Mouse (Mus musculus) heart, adult 2 months (tissue): ENCODE measurements around the gene Prkcg. TPM values are rescaled to one million over a fixed set of nuclear protein-coding genes. Genes with fewer than 3 reads are reported as not detected.

Experiments
- DNase-seq, 2 experiments: peaks; one replicate each; pipeline ENCODE4 v3.0.0; 2021
- H3K27ac ChIP-seq: fragments of 200-600 bp; 2 replicates; pipeline ENCODE4 v1.8.1; 2022
- H3K27me3 ChIP-seq: fragments of 200-500 bp; 2 replicates; pipeline ENCODE4 v1.6.1; 2012; ENCODE audit warnings: mild to moderate bottlenecking, low read length, inconsistent platforms, mixed read lengths; ENCODE audit not compliant: control insufficient read depth, insufficient read depth
- H3K36me3 ChIP-seq: fragments of 200-500 bp; 2 replicates; pipeline ENCODE4 v1.6.1; 2012; ENCODE audit warnings: low read length, inconsistent platforms; ENCODE audit not compliant: control insufficient read depth, insufficient read depth
- H3K4me1 ChIP-seq: fragments of 200-500 bp; 2 replicates; pipeline ENCODE4 v1.6.1; 2011; ENCODE audit warnings: low read length; ENCODE audit not compliant: control insufficient read depth, insufficient read depth
- H3K4me3 ChIP-seq: fragments of 200-600 bp; 2 replicates; pipeline ENCODE4 v1.8.1; 2022
- H3K79me2 ChIP-seq: fragments of 200-500 bp; replicated peaks from 2 replicates; pipeline ENCODE4 v1.6.1; 2012; ENCODE audit warnings: mild to moderate bottlenecking, inconsistent platforms, low read length, moderate library complexity, mixed read lengths; ENCODE audit not compliant: control insufficient read depth, insufficient read depth
- H3K9ac ChIP-seq: fragments of 200-500 bp; 2 replicates; pipeline ENCODE4 v1.6.1; 2012; ENCODE audit warnings: low read depth, mild to moderate bottlenecking, control low read depth, inconsistent platforms, low read length, mixed read lengths
- CTCF ChIP-seq: fragments of 200-600 bp; IDR thresholded peaks from 2 replicates; pipeline ENCODE4 v1.8.1; 2022; ENCODE audit warnings: antibody characterized with exemption, mild to moderate bottlenecking, moderate library complexity
- EP300 ChIP-seq: fragments of 200-500 bp; IDR thresholded peaks from 2 replicates; pipeline ENCODE4 v1.6.1; 2011; ENCODE audit warnings: low read depth, low read length, control low read depth; ENCODE audit not compliant: insufficient read depth
- POLR2A ChIP-seq: fragments of 200-500 bp; IDR thresholded peaks from 2 replicates; pipeline ENCODE4 v1.6.1; 2011; ENCODE audit warnings: mild to moderate bottlenecking, low read depth, low read length, control low read depth; ENCODE audit not compliant: insufficient read depth
- WGBS: fragments of 180-500 bp; shearing (Covaris S2); methylation state at CpG from one replicate; pipeline ENCODE4 v1.1.7; 2018; 5-methylcytosine and 5-hydroxymethylcytosine counted together
- intact Hi-C: fragments of 180-260 bp; cut with DNase I; formaldehyde crosslinking; loops from one replicate; pipeline ENCODE4 v1.15.1; 2025
- polyA plus RNA-seq: library from polyadenylated mRNA; depleted of rRNA; stranded (reverse); fragments of >200 nt; gene quantifications from 2 replicates; pipeline ENCODE4 v1.2.3, GENCODE M21; 2012
- total RNA-seq, 2 experiments: library from RNA; stranded (reverse); gene quantifications; 2 replicates each; pipeline ENCODE4 v1.2.3; 2021

Prkcg gene
- total and polyA plus RNA-seq, 3 experiments, result 0.89 to 4.5 (median 3.0) TPM

DNA sequence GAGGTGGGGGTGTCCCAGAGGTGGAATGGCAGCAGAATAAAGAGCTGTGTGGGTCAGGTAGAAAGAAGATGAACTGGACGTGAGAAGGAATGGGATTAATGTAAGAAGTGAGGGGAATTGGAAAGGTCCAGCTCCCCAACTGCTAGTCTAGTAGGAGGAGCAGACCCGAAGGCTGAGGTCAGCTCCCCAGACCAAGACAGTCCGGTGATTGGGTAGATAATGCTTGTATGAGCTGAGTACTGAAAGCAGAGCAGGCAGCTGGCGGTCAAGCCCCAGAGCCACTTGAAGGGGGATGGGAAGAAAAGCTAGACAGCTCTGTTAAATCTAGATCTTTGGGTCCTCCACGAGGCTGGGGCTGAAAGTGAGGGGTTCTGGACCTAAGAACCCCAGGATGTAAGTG, 44.6 kb downstream of the Prkcg start:
- Histone ChIP-seq H3K27me3 (peaks cover 6% of the 10 kb centered on the region; the same call in 1 of the 2 replicates), H3K27ac (no peak overlapping the region), H3K4me3 (peak overlapping the region; percentile 34; the same call in 1 of the 2 replicates), H3K9ac (peak overlapping the region; percentile 40; the same call in 1 of the 2 replicates), H3K4me1 (no peaks in the 10 kb centered on the region), H3K79me2 (no peaks in the 10 kb centered on the region), H3K36me3 (no peaks in the 10 kb centered on the region)
- DNase-seq, result no peak
- intact Hi-C loops, result no loop called here
- no peak for TF ChIP-seq POLR2A
- TF ChIP-seq EP300, result no peak
- no peak for TF ChIP-seq CTCF
- 15% methylated on average over 5 of the region's 5 CpGs for WGBS

GRCm38 (mm10) chr7:3336412-3336811, 47.4 kb downstream of the Prkcg start:
- no peak overlapping the region for H3K4me3 ChIP-seq
- no peak for TF ChIP-seq POLR2A
- TF ChIP-seq EP300, result no peak
- TF ChIP-seq CTCF, result no peak
- H3K9ac ChIP-seq, result no peak overlapping the region
- H3K79me2 ChIP-seq, result no peaks in the 10 kb centered on the region
- H3K4me1 ChIP-seq, result no peaks in the 10 kb centered on the region
- peaks cover 6% of the 10 kb centered on the region; the same call in 1 of the 2 replicates for H3K27me3 ChIP-seq
- intact Hi-C loops, result no loop called here
- H3K27ac ChIP-seq, result no peak overlapping the region
- 63% methylated on average over 17 of the region's 17 CpGs for WGBS
- no peak for DNase-seq
- no peaks in the 10 kb centered on the region for H3K36me3 ChIP-seq

DNA sequence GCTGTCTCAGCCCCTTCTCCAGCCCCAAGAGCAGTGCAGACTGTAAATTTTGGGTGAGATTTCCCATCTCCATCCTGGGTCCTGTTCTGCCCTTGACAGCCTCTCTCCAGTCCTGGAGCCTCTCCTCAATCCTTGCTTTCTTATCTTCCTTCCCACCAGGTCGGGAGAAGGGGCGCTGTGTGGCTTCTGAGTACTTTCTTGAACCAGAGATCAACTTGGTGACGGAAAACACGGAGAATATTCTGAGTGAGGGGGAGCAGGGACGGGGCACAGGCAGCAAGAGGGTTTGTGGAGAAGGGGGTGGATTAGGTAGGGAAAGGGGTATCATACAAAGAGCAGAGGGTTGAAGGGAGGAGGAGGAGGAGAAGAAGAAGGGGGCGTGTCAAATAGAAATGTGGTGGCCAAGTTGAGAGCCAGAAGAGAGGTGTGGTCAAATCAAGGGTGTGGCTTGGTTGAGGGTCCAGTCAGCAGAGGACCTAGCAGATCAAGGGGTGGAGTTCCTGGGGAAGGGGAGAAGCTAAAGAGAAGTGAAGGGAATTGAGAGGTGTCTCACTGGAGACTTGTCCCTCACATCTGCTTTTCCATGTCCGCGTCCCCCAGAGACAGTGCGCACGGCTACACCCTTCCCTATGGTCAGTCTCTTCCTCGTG, 49.4 kb downstream of the Prkcg start:
- H3K27ac ChIP-seq, result no peak overlapping the region
- H3K36me3 ChIP-seq, result no peaks in the 10 kb centered on the region
- H3K27me3 ChIP-seq, result peaks cover 2% of the 10 kb centered on the region; the same call in 1 of the 2 replicates
- H3K79me2 ChIP-seq, result no peaks in the 10 kb centered on the region
- no peak for DNase-seq
- H3K4me3 ChIP-seq, result no peak overlapping the region
- no peaks in the 10 kb centered on the region for H3K4me1 ChIP-seq
- intact Hi-C loops, result no loop called here
- 58% methylated on average over 11 of the region's 11 CpGs for WGBS
- H3K9ac ChIP-seq, result no peak overlapping the region
- TF ChIP-seq POLR2A, result no peak

DNA sequence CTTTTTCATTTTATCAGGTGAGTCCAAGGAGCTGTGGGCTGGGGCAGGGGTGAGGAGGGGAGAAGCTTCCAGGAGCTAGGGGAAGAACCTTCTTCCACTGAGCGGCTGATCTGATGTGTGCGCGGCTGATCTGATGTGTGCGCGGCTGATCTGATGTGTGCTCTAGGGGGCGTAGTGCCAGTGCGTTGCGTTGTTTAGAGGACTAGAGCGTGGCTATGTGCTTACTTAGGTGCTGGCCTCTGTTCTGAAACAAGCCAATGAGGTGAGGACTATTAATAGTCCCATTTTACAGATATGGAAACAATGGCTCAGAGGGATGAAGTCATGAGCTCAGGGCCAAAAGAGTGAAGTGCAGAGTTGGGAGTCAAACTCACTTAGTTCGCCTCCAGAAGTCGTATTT, 50.0 kb downstream of the Prkcg start:
- Histone ChIP-seq H3K4me3 (no peak overlapping the region), H3K79me2 (no peaks in the 10 kb centered on the region), H3K27ac (no peak overlapping the region), H3K9ac (no peak overlapping the region), H3K4me1 (no peaks in the 10 kb centered on the region), H3K36me3 (no peaks in the 10 kb centered on the region), H3K27me3 (peaks cover 2% of the 10 kb centered on the region; the same call in 1 of the 2 replicates)
- 75% methylated on average over 11 of the region's 11 CpGs for WGBS
- TF ChIP-seq CTCF, result no peak
- no peak for TF ChIP-seq EP300
- no peak for TF ChIP-seq POLR2A
- intact Hi-C loops, result no loop called here
- no peak for DNase-seq

- no peak overlapping the region for H3K4me3 ChIP-seq
- H3K27ac ChIP-seq, result no peak overlapping the region
- no peaks in the 10 kb centered on the region for H3K27me3 ChIP-seq
- no peak for DNase-seq
- no peaks in the 10 kb centered on the region for H3K36me3 ChIP-seq
- H3K4me1 ChIP-seq, result no peaks in the 10 kb centered on the region
- intact Hi-C loops, result no loop called here
- TF ChIP-seq EP300 (no peak), POLR2A (no peak), CTCF (no peak)
- no peaks in the 10 kb centered on the region for H3K79me2 ChIP-seq
- WGBS, result 79% methylated on average over 3 of the region's 3 CpGs
- H3K9ac ChIP-seq, result no peak overlapping the region
Measured at GRCm38 (mm10) chr7:3343861-3344260, 54.9 kb downstream of the Prkcg start.

DNA sequence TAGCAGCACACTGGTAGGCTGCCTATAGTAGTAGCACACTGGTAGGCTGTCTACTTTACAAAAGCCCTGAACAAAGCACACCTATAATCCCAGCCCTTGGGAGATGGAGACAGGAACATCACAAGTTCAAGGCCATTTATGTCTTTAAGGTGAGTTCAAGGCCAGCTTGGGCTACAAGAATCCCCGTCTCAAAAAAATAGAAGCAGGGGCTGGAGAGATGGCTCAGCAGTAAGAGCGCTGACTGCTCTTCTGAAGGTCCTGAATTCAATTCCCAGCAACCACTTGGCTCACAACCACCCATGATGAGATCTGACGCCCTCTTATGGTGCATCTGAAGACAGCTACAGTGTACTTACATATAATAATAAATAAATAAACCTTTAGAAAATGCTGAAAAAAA, 56.3 kb downstream of the Prkcg start:
- TF ChIP-seq POLR2A (no peak), EP300 (no peak), CTCF (no peak)
- no peak for DNase-seq
- intact Hi-C loops, result no loop called here
- no peak overlapping the region for H3K27ac ChIP-seq
- H3K9ac ChIP-seq, result no peak overlapping the region
- WGBS, result 86% methylated on average over 3 of the region's 3 CpGs
- H3K4me3 ChIP-seq, result no peak overlapping the region
- no peaks in the 10 kb centered on the region for H3K27me3 ChIP-seq
- H3K4me1 ChIP-seq, result no peaks in the 10 kb centered on the region
- no peaks in the 10 kb centered on the region for H3K79me2 ChIP-seq
- no peaks in the 10 kb centered on the region for H3K36me3 ChIP-seq
